Mouse (Mus musculus): ENCODE data around the gene Gm17545. TPM values are rescaled to one million over a fixed set of nuclear protein-coding genes. Genes with fewer than 3 reads are reported as not detected.
A peak's percentile ranks its signal among the peaks of the same experiment; 100 is the strongest.
"Not testable (repeated sequence)": the region's sequence is repeated elsewhere in the genome, so short reads cannot be mapped to it uniquely, and the experiment has no call there.

The Gm17545 gene
- not detected in 2 replicates for polyA plus RNA-seq (2015; fragmentation: Nextera tagmentation; extraction: Ambion mirVana)

DNA sequence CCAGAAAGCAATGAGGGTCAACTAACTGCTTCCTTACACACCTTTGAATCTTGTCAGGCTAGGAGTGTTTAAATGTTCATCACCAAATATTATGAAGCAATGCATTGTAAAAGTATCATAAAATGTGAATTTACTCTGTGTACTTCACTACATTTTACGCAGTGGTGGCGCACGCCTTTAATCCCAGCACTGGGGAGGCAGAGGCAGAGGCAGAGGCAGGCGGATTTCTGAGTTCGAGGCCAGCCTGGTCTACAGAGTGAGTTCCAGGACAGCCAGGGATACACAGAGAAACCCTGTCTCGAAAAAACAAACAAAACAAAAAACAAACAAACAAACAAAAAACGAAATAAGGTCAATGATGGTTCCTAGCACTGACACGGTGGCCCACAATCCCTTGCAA is at the start of gene Gm17545:
Gm17545 (plus strand) TSS at position 301 of the 400 bp plus-strand sequence.
- ATAC-seq; H3K27ac ChIP-seq (ENCODE audit: low read depth, low read length); H3K27me3 ChIP-seq (replicated peaks; ENCODE audit: control insufficient read depth, insufficient read depth, low read length); H3K9ac ChIP-seq (ENCODE audit: low read depth, low read length); H3K4me2 ChIP-seq (replicated peaks; ENCODE audit: low read depth); H3K4me3 ChIP-seq (ENCODE audit: low read depth, low read length); H3K4me1 ChIP-seq (replicated peaks; ENCODE audit: control insufficient read depth, insufficient read depth, low read length); H3K9me3 ChIP-seq (ENCODE audit: control insufficient read depth): not testable (repeated sequence)
- 87% methylated on average over 8 of the region's 8 CpGs for WGBS
- peaks cover 87% of the 10 kb centered on the region for H3K36me3 ChIP-seq (ENCODE audit: control insufficient read depth, insufficient read depth)

DNA sequence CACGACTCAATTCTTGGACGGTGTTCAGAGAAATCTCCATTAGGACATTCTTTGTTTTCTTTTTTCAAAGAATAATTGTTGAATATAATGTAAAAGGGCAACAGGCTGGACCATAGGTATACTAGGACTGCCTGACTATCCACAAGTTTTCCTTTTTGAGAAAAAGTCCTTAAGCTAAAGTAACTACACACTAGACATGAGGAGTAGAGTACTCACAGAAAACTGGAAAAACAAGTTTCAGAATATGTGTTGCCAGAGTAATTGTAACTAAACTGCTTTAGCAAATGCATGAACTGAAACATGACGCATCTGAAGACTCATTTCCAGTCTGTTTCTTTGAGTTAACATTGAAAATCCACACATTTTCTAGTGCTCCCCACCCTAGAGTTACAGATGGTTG is 48.7 kb upstream of the Gm17545 start:
- 64% methylated on average over 3 of the region's 3 CpGs for WGBS
- Histone ChIP-seq H3K27ac (ENCODE audit: low read depth, low read length) (no peak overlapping the region), H3K4me3 (ENCODE audit: low read depth, low read length) (no peak overlapping the region), H3K9me3 (ENCODE audit: control insufficient read depth) (no peaks in the 10 kb centered on the region), H3K4me1 (replicated peaks; ENCODE audit: control insufficient read depth, insufficient read depth, low read length) (no peaks in the 10 kb centered on the region), H3K9ac (ENCODE audit: low read depth, low read length) (no peak overlapping the region), H3K27me3 (replicated peaks; ENCODE audit: control insufficient read depth, insufficient read depth, low read length) (no peaks in the 10 kb centered on the region), H3K36me3 (ENCODE audit: control insufficient read depth, insufficient read depth) (no peaks in the 10 kb centered on the region), H3K4me2 (replicated peaks; ENCODE audit: low read depth) (no peak overlapping the region)
- ATAC-seq: no peak
- TF ChIP-seq CTCF (IDR thresholded peaks at IDR 0.05; ENCODE audit: low read depth): no peak

DNA sequence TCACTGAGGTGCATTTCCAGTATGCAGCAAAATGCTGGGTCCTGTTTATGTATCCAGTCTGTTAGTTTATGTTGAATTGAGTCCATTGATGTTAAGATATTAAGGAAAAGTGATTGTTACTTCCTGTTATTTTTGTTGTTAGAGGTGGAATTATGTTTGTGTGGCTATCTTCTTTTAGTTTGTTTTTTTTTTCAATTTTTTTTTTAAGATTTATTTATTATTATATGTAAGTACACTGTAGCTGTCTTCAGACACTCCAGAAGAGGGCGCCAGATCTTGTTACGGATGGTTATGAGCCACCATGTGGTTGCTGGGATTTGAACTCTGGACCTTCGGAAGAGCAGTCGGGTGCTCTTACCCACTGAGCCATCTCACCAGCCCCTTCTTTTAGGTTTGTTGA is 46.5 kb upstream of the Gm17545 start:
- not testable (repeated sequence) for H3K4me2 ChIP-seq (replicated peaks; ENCODE audit: low read depth); H3K9ac ChIP-seq (ENCODE audit: low read depth, low read length); H3K4me3 ChIP-seq (ENCODE audit: low read depth, low read length); H3K27ac ChIP-seq (ENCODE audit: low read depth, low read length); H3K36me3 ChIP-seq (ENCODE audit: control insufficient read depth, insufficient read depth); H3K27me3 ChIP-seq (replicated peaks; ENCODE audit: control insufficient read depth, insufficient read depth, low read length); ATAC-seq; H3K9me3 ChIP-seq (ENCODE audit: control insufficient read depth); H3K4me1 ChIP-seq (replicated peaks; ENCODE audit: control insufficient read depth, insufficient read depth, low read length)
- WGBS: 74% methylated on average over 4 of the region's 4 CpGs

DNA sequence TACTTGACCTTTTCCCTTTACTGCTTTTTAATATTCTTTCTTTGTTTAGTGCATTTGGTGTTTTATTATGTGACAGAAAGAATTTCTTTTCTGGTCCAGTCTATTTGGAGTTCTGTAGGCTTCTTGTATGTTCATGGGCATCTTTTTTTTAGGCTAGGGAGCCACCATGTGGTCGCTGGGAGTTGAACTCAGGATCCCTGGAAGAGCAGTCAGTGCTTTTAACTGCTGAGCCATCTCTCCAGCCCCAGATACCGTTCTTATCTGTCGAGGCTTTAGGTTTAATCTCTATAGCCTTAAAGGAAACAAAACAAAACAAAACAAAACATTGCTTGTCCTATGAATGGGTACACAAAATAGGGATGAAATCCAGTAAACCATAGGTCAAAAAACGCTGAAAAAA is 45.7 kb upstream of the Gm17545 start:
- H3K27ac ChIP-seq (ENCODE audit: low read depth, low read length); H3K4me1 ChIP-seq (replicated peaks; ENCODE audit: control insufficient read depth, insufficient read depth, low read length); H3K4me2 ChIP-seq (replicated peaks; ENCODE audit: low read depth); H3K9ac ChIP-seq (ENCODE audit: low read depth, low read length); ATAC-seq; H3K9me3 ChIP-seq (ENCODE audit: control insufficient read depth); H3K4me3 ChIP-seq (ENCODE audit: low read depth, low read length); H3K36me3 ChIP-seq (ENCODE audit: control insufficient read depth, insufficient read depth); H3K27me3 ChIP-seq (replicated peaks; ENCODE audit: control insufficient read depth, insufficient read depth, low read length): not testable (repeated sequence)
- WGBS: 17% methylated on average over 4 of the region's 4 CpGs
- peak; percentile 47 for TF ChIP-seq CTCF (IDR thresholded peaks at IDR 0.05; ENCODE audit: low read depth)

DNA sequence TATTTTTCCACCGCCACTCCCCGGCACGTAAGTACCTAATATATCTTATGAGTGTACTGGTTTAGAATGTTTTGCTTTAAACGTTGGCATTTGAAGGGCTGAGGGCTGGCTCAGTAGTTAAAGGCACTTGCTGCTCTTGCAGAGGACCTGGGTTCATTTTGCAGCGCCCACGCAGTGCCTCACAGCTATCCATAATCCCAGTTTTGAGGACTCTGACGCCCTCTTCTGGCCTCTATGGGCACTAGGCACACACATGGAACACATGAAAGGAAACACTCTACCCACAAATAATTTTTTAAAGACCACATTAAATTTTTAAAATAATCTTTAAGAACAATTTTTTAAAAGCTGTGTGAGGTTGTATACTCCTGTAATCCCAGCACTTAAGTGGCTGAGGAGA is 44.6 kb upstream of the Gm17545 start:
- Histone ChIP-seq H3K27me3 (replicated peaks; ENCODE audit: control insufficient read depth, insufficient read depth, low read length) (no peaks in the 10 kb centered on the region), H3K9me3 (ENCODE audit: control insufficient read depth) (no peaks in the 10 kb centered on the region), H3K36me3 (ENCODE audit: control insufficient read depth, insufficient read depth) (no peaks in the 10 kb centered on the region), H3K27ac (ENCODE audit: low read depth, low read length) (no peak overlapping the region), H3K4me1 (replicated peaks; ENCODE audit: control insufficient read depth, insufficient read depth, low read length) (no peaks in the 10 kb centered on the region), H3K9ac (ENCODE audit: low read depth, low read length) (no peak overlapping the region), H3K4me2 (replicated peaks; ENCODE audit: low read depth) (no peak overlapping the region), H3K4me3 (ENCODE audit: low read depth, low read length) (no peak overlapping the region)
- 70% methylated on average over 7 of the region's 7 CpGs for WGBS
- peak; percentile 25; the same call in 1 of the 2 replicates for TF ChIP-seq CTCF (IDR thresholded peaks at IDR 0.05; ENCODE audit: low read depth)
- no peak for ATAC-seq

DNA sequence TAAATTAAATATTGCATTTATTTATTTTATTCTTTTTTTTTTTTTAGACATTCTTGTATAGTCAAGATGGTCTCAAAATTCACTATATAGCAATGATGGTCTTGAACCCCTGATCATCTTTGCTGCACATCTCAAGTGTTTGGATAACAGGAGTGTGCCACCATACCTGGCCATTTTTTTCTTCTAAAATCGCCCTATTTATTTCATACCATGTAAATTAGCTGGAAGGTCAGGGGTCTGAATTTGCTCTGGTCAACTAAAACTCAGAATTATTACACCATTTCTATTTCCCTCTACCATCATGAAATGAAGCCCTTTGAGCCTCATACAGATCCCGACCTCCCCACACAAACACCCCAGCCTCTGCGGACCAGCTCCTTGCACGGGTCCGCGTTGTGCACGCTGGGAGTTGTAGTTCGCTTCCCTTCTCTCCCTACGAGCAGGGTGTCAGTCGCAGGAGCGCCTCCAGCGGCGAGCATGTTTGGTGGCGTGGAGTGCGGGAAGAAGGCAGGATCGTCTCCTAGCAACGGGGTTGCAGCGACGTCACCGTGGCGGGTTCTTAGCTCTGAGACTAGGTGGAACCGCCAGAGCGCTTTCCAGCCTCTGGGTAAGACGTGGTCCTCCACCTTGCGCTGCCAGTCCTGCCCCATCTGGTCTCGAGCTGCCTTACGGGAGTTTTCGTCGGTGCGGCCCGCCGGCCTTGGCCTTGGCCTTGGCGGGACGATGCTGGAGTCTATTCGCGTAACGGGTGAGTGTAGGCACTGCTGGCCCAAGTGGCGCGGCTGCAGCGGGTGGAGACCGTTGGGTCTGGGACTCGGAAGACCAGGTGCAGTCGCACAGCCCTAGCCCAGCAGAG is 42.9 kb upstream of the Gm17545 start, which contains the start of gene 9530077C05Rik:
9530077C05Rik (plus strand) TSS at position 512 of the 856 bp plus-strand sequence.
- no peaks in the 10 kb centered on the region for H3K4me1 ChIP-seq (replicated peaks; ENCODE audit: control insufficient read depth, insufficient read depth, low read length)
- TF ChIP-seq CTCF (IDR thresholded peaks at IDR 0.05; ENCODE audit: low read depth): peak; percentile 99
- H3K27ac ChIP-seq (ENCODE audit: low read depth, low read length): no peak within 1 kb of the TSS
- no peaks in the 10 kb centered on the region for H3K27me3 ChIP-seq (replicated peaks; ENCODE audit: control insufficient read depth, insufficient read depth, low read length)
- peak within 1 kb of the TSS; percentile 47 for H3K4me3 ChIP-seq (ENCODE audit: low read depth, low read length)
- H3K9me3 ChIP-seq (ENCODE audit: control insufficient read depth): no peaks in the 10 kb centered on the region
- H3K36me3 ChIP-seq (ENCODE audit: control insufficient read depth, insufficient read depth): no peaks in the 10 kb centered on the region
- H3K9ac ChIP-seq (ENCODE audit: low read depth, low read length): no peak within 1 kb of the TSS
- WGBS: under 1% methylated on average over 43 of the region's 43 CpGs
- ATAC-seq: peak; percentile 97
- peak within 1 kb of the TSS; percentile 73 for H3K4me2 ChIP-seq (replicated peaks; ENCODE audit: low read depth)

Measured in intestine, postnatal 0 days (tissue).